Mouse (Mus musculus) retina, postnatal 7 days (tissue): Measurements from ENCODE around the gene Clcc1.
A peak's percentile ranks its signal among the peaks of the same experiment; 100 is the strongest.
"Not testable (repeated sequence)": the region's sequence is repeated elsewhere in the genome, so short reads cannot be mapped to it uniquely, and the experiment has no call there.

Experiments
- DNase-seq: peaks from one replicate; pipeline ENCODE4 v3.0.0-alpha.2; 2012; ENCODE audit warnings: low read depth, low spot score

Clcc1 gene

DNA sequence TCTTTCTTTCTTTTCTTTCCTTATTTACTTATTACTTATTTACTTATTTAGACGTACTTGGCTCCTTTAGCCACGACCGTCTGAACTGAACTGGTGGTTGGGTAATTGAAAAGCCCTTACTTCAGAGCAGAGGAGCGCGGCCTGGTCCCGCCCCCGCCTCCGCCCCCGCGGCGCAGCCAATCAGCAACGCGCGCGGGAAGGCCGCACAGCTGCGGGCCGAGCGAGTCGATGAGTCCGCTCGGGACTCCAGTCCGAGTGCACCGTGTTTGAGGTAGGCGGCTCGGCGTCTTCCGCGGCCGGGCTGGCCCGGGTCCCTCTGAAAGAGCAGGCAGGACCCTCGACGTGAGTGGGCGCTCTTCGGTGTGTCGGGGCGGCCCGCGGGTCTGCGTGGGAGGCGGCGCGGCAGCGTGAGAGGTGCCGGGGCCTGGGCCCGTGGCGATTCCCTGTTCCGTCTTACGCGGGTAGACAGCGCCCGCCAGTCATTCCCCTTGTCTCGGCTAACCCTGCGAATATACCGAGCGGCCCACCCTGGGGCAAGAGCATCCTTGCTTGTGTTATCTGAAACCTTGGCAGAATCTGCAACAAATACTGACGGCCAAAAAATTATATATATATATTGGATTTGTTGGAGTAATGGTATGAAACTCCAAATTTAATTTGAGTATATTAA is at the start of gene Clcc1:
TSS of gene Clcc1 (plus strand) at position 204 of the 670 bp plus-strand sequence.
- DNase-seq, result peak; percentile 83

DNA sequence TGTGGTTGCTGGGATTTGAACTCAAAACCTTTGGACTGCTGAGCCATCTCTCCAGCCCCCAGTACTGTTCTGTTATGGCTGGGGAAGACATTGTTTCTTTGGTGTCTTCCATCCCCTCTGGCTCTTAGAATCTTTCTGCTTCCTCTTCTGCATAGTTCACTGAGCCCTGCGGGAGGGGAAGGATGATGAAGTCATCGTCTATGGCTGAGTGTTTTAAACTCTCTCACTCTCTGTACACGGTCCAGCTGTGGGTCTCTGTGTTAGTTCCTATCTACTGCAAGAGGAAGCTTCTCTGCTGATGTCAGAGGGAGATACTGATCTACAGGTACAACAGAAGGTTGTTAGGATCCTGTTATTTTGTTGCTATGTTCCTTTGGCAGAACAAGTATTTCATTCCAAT is 44.8 kb upstream of the Clcc1 start:
- DNase-seq, result no peak

DNA sequence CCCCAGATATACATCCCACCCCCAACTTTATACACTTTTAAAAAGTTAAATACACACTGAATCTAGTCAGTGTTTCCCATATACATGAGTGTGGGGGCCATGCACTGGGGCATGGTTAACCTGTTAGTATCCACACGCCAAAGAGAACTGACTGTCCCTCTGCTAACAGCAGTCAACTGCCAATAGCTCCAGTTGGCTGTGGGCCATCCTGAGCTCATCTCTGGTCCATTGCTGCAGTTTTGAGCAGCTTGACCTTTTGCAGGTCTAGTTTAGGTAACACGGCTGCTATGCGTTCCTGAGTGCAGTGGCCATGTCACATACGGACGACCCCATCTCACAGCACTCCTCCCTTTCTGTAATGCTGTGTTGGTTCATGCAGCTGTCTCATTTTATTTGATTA is 19.0 kb upstream of the Clcc1 start:
- DNase-seq, result no peak

DNA sequence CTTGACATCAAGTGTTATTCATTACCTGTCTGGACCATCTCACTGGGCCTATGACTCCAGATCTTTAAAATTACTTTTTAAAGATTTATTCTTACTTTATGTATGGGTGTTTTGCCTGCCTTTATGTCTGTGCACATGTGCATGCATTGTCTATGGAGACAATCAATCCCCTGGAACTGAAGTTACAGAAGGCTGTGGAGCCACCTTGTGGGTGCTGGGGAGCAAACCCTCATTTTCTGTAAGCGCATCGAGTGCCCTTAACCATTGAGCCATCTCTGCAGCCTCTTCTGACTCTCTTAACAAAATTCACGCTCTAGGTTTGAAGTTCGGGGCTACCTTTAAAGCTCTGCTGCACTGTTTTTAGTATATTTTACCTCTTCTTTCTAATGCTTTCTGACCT is 14.3 kb upstream of the Clcc1 start:
- DNase-seq, result no peak

DNA sequence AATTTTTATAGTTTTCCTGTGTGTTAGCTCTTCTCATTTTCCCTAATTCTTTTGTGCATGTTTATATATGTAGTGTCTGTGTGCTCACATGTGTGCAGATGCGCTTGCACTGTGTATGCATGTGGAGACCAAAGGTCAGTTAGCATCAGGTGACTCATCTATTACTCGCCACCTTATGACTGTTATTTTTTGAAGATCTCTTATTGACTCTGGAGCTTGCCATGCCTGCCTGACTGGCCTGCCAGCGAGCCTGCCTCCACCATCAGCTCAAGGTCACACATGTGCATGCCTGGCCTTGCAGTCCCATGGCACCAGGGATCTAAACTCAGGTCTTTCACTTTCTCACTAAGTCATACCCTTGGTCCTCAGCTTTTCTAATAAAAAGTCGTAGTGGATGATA is 12.7 kb upstream of the Clcc1 start:
- DNase-seq, result no peak

DNA sequence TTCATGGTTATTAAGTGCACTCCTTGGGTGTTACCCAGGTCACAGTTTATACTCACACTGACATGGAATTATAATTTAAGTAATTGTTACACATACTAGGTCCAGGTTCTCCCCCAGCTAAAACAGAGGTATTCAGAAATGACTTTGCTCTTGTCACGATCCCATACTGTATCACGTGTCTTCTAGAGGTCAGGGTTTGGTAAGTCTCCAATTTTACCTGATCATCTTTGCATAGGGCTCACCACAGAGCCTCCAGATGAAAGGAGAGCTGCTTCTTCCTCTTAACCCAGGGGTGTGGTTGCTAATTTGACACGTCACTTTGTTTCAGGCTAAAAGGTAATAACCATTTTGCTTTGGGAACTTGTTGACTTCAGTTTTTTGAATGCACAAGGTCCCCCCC is 8.9 kb upstream of the Clcc1 start:
- no peak for DNase-seq

DNA sequence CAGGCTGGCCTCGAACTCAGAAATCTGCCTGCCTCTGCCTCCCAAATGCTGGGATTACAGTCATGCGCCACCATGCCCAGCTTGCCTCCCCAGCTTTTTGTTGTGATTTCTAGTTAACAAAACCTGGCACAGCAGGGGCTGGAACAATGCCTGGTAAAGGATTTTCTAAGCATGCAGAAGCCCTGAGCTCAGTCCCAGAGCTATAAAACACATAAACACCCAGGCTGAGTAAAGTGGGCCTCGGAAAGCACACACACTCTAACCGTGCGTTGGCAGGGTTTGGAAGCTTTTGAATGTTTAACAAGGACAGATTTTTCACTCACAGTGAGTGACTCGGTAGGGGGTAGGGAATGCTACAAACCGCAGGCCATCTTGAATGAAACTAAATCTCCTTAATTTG is 7.7 kb upstream of the Clcc1 start:
- no peak for DNase-seq

DNA sequence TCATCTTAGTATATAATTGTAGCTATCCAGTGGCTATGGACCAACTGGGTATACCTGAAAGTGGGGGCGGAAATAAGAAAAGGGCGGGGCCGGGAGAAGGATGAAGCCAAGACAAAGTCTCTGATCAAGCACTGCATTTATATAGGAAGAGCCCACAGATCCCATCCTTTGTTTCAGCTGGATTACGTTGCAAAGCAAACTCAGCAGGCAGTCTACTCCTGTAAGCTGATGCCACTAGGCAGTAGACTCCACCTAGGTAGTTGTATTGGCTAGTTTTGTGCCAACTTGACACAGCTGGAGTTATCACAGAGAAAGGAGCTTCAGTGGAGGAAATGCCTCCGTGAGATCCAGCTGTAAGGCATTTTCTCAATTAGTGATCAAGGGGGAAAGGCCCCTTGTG is 6.0 kb upstream of the Clcc1 start:
- DNase-seq, result not testable (repeated sequence)

DNA sequence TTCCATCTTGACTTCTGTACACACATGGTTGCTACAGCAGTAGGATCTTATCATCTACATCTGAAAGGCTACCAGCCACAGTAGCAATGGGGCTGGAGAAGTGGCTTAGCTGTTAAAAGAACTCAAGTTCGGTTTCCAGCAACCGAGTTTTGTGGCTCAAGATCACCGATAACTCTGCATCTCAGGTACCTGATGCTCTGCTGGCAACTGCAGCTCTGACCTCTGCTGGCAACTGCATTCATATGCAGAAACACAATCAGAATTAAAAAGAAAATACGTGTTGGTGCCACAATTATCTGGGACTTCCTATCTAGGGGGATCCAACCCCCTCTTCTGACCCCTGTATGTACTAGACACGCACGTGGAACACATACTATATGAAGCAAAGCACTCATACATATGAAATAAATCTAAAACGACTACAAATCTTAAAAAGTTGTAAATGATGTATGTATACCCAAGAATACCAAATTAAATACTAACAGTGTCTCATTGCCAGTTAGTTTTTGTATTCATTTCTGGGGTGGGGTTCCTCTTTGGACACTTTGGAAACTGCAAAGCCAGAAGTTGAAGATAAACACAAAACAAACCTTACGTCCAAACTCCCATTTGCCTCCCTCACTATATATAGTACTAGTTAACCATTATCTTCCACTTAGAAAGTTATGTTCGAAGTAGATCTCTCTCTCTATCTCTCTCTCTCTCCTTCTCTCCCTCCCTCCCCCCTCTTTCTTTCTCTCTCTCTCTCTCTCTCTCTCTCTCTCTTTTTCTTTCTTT is 659 bp upstream of the Clcc1 start:
- no peak for DNase-seq

DNA sequence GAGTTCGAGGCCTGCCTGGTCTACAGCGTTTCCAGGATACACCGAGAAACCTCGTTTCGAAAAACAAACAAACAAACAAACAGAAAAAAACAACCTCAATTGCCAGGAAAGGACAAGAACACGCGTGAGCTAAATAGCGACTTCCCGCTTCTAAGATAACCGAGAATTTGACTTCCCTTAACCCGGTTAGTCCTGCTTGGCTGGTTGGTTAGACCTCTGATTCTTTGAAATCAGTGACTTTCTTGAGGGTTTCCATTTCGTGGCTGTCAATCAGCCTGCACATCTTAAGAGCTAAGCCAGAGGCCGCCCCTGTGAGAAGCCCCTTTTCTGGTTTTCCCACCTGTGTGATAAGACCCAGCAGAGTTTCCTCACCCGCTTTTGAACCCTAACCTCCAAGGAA is 853 bp downstream of the Clcc1 start:
- DNase-seq, result no peak

DNA sequence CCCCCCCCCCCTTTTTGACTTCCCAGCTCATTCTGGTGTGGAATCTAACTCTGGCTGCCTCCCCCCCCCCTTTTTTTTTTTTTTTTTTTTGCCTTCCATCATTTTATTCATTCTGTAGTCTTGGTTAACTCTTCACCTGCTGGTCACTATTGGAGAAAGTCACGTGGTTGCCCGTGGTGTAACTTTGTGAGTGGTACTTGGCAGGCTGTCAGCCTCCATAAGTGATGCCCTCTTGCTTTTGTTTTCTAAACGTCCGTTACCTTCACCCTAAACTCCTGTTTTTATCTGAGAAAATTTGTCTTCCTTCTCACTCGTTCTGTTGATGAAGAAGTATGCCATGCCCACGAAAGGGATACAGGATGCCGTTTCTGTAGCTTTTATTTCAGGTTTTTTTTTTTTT is 1.8 kb downstream of the Clcc1 start:
- no peak for DNase-seq

DNA sequence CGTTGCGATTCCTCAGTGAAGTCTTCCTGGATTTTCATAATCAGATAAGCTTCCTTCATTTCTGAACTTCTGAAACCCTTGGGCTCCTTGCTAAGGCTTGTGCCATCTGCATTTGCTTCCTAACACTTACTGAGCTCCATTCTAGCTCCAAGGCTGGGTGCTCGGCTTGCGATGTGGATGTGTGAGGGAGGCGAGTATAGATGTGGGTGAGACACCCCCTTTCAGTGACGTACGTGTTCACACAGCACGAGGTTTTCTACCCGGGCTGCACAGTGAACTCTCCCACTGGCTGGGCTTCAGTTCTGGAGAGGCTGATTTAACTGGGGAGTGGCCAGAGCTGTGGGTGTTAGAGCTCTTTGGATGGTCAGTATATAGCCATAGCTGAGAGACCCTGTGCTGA is 4.9 kb downstream of the Clcc1 start:
- no peak for DNase-seq

DNA sequence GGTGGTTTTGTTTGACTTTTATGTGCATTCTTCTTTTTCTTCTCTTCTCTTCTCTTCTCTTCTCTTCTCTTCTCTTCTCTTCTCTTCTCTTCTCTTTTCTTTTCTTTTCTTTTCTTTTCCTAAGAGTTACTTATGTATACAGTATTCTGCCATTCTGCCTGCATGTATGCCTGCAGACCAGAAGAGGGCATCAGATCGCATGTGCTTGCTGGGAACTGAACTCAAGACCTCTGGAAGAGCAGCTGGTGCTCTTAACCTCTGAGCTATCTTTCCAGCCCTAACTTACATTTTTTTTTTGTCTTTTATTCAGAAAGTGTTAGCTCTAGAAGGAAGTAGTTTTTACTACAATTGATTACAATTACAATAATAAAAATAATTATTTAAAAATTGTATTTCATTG is 7.2 kb downstream of the Clcc1 start:
- DNase-seq, result no peak

DNA sequence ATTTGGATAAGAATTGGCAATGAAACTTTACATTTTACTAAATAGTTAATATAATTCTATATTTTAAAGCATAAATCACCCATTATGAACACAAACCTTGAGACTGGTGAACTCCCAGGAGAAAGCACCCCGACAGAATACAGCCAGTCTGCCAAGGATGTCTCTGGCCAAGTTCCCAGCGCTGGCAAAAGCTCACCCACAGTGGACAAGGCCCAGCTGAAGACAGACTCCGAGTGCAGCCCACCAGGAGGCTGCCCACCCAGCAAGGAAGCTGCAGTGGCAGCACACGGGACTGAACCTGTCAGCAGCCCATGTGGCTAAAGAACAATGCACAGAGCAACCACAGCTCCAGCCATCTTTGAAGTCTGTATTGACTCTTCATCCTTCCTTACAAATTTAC is 22.9 kb downstream of the Clcc1 start:
- no peak for DNase-seq

DNA sequence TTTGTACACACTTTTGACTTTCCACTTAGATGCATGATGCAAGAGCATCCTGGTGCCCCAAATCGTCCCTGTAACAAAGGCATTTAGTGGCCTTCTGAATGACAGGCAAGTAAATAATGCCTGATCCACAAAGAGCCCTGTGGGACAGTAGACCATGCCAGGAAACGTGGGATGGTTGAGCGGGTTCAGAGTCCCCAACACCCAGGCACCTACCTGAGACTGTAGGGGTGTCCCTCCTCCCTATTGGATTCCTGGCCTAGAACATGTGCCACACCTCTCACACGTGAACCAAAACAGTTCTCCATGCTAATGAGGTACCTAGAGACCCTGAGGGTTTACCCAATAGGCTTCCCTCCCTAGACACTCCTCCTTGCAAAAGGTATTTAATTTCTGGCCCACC is 27.3 kb downstream of the Clcc1 start:
- no peak for DNase-seq

DNA sequence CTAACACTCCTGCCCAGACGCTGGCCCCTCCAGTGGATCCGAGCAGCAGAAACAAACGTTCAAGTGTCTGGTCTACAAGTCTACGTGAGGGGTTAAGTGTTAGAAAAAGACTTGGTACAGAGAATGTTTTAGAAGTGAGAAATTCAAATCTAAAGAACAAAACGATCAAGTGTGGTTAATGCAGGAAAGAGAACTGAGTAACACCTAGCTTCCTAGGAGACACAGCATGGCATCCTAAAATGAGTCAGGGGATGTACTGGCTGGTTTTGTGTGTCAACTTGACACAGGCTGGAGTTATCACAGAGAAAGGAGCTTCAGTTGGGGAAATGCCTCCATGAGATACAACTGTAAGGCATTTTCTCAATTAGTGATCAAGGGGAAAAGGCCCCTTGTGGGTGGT is 29.9 kb downstream of the Clcc1 start:
- not testable (repeated sequence) for DNase-seq

DNA sequence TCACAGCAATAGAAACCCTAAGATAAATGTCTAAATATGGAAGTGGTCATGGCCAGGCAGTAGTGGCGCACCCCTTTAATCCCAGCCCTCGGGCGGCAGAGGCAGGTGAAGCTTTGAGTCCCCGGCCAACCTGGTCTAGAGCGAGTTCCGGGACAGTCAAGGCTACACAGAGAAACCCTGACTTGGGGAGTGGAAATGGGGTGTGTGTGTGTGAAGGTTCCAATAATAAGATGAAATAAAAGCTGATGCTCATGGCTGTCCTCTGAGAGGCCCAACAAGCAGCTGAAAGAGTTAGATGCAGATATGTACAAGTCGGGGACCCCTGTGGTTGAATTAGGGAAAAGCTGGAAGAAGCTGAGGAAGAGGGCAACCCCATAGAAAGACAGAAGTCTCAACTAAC is 32.0 kb downstream of the Clcc1 start:
- DNase-seq, result no peak

DNA sequence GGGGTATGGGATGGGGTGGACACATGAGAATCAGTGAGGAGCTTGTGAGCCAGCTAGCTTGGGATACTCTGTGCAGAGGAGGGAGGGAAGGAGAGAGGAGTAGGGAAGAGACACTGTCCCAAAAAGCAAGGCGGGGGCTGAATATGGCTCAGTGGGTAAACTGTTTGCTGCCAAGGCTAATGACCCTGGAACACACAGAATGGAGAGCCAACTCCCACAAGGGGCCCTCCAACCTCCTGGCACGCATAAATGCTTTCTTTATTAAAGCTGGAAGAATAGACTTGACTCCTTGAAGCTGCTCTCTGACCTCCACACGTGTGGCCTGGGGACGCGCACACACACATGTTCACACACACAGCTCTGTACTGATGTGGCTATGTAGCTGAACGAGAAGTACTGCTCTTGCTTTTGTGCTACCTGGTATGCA is 35.3 kb downstream of the Clcc1 start:
- DNase-seq, result no peak

DNA sequence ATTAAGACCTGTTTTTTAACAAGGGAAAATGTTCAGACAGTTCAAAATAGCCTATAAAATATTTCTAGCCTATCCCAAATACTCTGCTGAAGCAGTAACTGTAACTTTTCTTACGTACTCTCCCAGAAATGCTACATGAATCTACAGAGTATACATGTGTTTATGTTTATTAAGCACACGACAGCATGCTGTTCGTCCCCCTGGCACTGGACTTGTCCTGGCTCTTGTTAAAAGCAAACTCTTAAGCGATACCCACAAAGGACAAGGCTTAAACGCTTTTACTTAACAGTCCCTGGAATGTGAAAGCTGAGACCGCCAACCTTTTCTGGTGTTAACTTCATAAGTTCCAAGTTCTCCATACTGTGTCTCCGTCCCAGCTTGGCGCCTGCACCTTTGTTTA is 35.7 kb downstream of the Clcc1 start:
- no peak for DNase-seq

DNA sequence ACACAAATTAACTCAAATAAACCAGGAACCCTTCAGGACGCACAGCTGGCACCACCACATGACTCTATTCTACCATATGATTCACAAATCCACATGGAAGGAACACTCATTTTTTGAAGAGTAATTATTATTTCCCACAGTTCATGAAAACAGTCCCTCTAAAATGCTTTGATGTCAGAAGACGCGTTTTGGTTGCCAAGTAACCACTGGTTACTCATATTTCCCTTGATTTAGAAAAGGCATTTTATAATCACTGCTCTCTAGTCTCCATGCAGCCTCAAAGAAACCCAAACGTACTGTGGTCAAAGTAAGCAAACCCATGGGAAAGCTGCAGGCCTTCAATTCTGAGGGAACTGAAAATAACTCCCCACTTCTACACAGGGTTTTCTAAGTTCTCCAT is 36.3 kb downstream of the Clcc1 start:
- no peak for DNase-seq

DNA sequence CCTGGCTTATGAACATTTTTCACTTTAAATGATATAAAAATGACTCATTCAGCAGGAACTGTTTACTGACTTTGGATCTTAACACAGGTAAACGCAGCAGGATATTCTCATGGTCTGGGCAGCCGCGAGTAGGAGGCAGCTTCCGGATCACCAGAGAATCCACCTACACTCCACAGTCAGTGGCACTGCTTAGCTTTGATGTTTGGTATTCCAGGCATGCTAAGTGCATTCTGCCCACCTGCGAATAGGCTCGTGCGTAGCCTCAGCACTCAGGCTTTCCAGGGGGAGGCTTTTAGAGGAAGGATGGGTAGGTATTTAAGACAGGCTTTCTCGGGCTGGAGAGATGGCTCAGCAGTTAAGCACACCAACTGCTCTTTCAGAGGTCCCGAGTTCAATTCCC is 40.6 kb downstream of the Clcc1 start:
- no peak for DNase-seq

DNA sequence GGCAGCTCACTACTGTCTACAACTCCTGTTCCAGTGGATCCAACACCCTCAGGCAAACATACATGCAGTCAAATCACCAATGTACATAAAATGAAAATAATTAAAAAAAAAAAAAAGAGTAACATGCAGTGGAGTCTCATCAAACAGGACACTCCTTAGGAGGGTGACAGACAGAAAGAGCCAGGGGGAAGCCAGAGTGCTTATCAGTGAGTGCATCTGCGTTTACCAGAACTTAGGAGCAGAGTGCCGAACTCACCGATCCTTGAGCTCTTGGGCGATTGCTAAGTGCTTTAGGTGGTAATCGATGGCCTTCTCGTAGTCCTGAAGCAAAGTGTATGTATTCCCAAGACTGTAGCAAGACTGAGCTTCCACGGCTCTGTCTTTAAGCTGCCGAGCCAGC is 44.9 kb downstream of the Clcc1 start:
- DNase-seq, result no peak

DNA sequence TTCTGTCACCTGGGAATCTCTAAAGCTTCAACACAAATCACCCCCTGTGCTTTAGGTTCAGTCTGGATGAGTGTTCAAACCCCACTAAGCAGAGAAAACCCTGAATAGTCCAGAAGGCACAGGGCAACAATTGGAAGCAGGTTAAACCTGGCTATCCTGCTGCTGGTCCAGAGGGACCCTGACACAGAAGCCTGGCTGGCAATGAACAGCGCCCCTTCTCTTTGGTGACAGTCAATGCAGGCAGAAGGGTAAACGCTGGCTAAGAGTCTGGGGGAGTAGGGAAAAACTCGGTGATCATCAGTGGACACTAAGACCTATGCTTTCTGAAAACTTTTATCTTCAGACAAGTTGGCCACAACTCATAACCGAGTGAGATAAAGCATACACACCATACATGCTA is 46.1 kb downstream of the Clcc1 start:
- no peak for DNase-seq

DNA sequence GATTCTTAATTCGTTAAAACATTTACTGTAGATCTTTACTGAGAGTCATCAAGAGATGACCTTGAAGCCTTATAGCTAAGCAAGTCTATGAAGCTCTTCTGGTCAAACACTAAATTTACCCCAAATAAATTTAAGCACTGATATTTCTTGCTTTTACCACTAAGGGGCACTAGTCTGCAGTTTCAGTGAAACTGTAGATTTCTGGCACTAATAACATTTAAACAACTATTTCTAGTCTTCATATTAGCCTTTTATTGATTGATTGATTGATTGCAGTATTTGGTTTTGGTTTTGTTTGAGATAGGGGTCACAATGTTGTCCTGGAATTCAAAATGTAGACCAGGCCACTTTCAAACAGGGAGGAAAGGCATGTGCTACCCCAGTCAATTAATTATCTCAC is 47.5 kb downstream of the Clcc1 start:
- no peak for DNase-seq
